Mouse (Mus musculus): ENCODE measurements around the gene Ankrd33. TPM values are rescaled to one million over a fixed set of nuclear protein-coding genes. Genes with fewer than 3 reads are reported as not detected.

The Ankrd33 gene
- total RNA-seq, 2 experiments from 2014 or later = not detected

GRCm38 (mm10) chr15:101122290-101122589, 6.7 kb downstream of the Ankrd33 start:
- DNase-seq (ENCODE audit: low spot score in 2 of 2) = no peak

- no peak for DNase-seq (ENCODE audit: low spot score in 2 of 2)
Measured at GRCm38 (mm10) chr15:101123202-101123601, 7.6 kb downstream of the Ankrd33 start.

DNA sequence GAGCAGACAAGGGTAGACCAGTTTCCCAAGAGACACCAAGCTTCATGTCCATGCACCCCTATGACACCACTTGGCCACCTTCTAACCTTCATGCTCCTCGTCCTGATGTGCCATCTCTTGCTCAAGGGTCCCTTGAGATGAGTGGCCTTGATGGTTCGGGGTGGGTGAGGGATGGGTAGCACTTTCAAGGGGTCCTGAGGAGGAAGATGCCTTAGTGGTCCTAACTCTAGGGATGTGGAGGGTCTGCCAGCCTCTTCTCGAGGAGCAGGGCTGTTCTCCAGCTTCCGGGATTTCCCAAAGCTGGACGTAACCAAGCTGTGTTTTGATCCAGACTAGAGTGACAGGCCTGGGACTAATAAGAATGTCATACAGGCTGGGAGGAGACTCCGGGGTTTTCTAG, 10.0 kb downstream of the Ankrd33 start:
- no peak for DNase-seq (ENCODE audit: low spot score in 2 of 2)

DNA sequence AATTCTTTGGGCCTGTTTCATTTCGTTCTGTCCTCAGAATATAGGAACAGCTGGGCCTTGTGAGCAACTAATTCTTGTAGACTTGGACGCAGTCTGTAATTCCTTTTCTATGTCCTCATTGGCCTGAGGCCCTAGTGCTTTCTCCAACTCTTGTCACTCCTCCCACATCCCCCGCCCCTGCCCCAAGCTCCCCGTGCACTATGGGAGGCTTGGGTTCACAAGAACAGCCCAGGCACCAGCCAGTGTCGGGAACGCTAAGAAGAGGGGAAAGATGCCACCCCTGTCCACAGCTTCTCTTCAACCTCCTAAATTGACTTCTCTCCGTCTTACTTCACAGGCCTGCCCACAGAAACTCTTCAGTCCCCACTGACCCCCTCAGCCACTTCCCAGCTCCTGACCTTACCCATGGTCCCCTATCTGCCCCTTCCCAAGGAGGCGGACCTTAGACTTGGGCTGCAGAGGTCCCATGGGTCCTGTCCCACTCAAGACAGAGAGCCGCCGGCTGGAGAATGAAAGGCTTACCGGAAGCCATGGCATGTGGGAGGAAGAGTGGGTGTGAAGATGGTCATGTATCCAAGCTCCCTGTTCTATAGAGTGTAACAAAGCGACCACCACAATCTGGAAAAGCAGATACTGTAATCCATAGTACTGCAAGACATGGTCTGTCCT, 11.5 kb downstream of the Ankrd33 start:
- no peak for DNase-seq (ENCODE audit: low spot score in 2 of 2)

DNA sequence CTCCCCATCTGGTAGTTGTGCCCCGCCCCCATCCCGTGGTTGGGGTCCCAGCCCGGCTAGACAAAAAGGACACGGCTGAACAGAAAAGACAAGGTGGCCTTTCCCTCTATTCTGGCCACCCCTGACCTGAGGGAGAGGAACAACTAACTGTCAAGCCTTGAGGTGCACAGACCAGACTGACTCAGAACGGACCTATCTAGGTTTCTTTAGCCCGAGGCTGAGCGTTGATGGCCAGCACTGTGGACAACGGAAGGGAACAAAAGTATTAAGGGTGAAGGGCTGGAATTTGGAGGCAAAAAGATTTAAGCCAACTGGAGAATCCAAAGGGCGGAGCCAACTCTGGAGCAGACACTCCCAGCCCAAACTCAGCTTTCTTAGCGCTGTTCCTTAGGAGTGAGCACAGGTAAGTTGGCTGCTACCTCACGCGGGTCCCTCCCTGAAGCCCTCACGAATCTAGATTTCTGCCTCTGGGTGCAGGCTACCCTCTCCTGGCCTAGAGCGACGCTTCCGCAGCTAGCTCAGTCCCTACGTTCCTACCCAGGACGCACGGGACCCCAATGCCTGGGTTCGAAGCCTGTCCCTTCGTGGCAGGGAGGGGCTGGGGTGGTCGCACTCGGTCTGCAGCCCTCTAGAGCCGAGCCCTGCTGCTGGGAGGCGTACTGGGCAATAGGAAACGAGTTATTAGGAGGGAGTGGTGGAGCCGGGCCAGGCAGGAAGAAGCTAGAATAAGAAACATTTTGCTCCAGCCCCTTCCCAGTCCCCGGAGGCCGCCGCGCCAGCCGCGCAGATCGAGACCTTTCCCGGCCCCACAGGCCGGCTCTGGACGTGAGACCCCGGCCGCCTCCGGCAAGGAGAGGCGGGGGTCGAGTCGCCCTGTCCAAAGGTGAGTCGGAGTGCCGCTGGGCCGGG, 12.9 kb downstream of the Ankrd33 start, which contains the start of gene Acvrl1:
Gene Acvrl1, plus strand, starts transcription at position 342 of the 909 bp plus-strand sequence.
- DNase-seq (ENCODE audit: low spot score in 2 of 2) = no peak

DNA sequence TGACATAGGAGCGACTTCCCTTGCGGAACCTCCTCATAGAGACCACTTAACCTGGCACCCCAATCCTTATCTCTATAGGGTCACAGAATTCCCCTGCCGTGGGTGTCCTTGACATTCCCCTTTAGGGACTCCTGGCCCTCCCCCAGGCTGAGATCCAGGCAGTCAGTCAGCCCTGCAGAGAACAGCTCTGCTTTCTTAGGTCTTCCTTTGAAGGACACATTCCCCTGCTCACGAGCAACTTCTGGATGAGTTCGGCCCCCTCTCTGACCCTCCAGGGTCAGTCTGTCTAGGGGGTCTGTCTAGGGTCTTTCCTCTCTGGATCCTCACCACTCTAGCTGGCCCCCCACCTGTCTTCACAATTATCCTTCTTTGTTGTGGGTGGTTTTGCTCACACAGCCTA, 13.9 kb downstream of the Ankrd33 start:
- no peak for DNase-seq (ENCODE audit: low spot score in 2 of 2)

GRCm38 (mm10) chr15:101131498-101131897, 15.9 kb downstream of the Ankrd33 start:
- DNase-seq (ENCODE audit: low spot score in 2 of 2) = no peak

DNA sequence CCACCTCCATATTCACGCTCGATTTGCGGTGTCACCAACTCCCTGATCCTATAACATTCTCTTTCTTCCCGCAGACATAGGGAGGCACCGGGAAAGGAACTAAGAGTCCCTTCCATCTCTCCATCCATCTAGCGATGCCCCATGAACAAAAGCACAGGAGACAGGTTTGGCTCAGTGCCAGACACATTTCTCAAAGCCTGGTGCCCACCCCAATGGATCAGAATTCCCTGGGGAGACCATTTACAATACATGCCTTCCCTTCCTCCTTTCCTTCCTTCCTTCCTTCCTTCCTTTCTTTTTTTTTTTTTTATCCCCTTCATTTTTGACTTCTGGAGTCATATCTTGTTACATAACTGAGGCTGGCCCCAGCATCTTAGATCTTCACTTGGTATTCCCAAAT, 16.5 kb downstream of the Ankrd33 start:
- no peak for DNase-seq (ENCODE audit: low spot score in 2 of 2)

DNA sequence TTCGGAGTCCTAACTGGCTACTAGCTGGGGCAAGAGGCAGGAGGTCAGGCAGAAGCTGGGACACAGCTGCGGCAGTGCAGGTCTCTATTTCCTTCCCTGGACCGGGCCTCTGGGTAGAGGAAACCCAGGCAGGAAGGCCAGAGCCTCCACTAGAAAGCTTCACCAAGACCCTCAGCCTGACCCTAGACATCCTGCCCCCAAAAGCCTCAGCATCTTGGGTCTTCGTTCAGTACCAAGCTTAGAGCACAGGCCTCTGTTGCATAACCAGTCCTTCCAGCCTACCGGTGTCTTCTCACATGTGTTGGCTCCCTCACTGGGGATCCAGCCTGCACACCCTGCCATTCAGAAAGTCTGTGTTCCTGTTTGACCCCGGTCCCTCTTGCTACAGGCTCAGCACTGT, 17.2 kb downstream of the Ankrd33 start:
- no peak for DNase-seq (ENCODE audit: low spot score in 2 of 2)

DNA sequence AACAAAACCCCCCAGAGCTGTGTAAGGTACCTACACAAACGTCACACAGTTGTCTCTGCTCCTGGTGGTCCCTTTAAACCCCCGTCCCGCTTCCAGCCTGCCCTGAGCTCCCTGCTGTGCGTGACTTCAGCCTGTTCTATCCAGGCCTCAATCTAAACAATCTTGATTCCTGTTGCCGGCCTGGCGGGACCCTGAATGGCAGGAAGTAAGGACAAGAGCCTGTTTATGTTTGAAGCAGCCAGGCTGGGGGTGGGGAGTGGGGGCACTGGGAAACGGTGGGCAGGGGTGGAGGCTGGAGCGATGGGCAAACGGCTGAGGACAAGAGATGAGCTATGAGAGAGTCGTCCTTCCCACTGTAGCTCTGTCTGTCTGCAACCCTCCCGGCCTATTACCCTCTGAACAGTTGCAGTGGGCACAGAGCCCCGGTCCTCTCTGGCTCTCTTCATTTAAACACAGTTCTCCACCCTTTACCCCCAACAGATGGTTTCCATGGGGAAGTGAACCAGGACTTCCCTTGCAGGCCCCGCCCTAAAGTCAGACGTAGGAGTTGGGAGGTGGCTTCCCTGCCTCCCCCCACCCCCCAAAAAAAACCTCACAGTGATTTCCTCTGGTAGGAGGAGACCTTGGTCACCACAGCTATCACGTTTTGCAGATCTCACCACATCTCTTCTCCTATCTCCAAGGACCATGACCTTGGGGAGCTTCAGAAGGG, 18.6 kb downstream of the Ankrd33 start:
- DNase-seq (ENCODE audit: low spot score in 2 of 2) = no peak

- no peak for DNase-seq (ENCODE audit: low spot score in 2 of 2)
Measured at GRCm38 (mm10) chr15:101135405-101135804, 19.9 kb downstream of the Ankrd33 start.

DNA sequence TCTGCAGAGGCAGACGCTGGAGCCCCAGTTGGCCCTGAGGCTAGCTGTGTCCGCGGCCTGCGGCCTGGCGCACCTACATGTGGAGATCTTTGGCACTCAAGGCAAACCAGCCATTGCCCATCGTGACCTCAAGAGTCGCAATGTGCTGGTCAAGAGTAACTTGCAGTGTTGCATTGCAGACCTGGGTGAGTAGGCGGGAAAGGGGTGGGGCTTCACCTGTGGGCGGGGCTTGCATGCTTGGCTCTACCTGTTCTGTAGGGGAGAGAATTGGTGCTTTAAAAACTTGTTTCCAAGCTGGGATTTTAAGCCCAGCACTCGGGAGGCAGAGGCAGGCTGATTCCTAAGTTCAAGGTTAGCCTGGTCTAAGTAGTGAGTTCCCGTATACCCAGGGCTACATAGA, 21.9 kb downstream of the Ankrd33 start:
- no peak for DNase-seq (ENCODE audit: low spot score in 2 of 2)

DNA sequence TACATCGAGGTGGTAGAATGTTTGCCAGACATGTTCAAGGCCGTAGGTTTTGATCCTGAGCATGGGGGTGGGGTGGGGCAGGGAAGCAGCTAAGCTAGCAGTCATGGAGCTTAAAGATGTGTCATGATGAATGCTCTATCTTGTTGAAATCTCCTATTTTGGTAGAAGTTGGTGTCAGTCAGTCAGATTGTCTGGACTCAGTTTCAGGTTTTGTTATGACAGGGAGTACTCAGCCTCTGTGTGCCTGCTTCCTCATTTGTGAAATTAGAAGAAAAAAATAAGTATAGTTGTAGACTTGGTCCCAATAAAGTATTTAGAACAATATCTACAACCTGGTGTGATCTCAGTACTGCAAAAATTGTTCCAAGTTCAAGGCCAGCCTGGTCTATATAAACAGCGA, 23.1 kb downstream of the Ankrd33 start:
- no peak for DNase-seq (ENCODE audit: low spot score in 2 of 2)

DNA sequence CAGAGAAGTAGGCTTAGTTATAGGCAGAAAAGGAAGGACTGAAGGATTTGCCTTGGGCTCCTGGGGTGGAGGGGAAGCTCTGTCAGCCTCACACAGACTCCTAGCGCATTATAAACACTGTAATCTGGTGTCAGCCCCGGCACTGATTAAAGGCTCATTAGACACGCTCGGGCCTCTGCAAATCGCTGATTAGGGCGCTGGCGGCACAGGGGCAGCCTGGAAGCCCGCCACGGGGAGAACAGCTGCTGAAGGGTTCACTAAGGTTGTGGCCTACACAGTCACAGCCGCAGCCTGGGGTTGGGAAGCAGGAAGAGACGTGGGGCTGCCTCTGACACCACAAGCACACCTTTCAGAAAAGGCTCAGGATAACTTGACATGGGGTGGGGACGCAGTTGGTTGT, 24.3 kb downstream of the Ankrd33 start:
- DNase-seq (ENCODE audit: low spot score in 2 of 2) = no peak

DNA sequence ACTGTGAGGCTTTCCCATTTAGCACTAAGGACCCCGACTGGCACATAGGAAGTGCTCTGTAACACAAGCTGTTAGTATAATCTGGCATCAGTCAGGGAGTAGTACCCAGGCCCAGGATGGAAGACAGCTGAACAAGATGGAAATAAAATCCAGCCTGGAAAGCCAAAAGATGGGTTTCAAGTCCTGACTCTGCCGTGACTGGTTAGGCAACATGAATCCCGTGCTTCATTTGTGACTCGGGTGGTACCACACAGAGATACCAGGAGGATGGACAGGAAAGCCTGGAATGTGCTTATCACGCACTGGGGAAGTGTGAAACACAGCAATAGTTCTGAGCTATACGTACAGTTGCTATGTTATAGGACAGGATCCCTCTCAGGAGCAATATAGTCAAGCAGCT, 25.0 kb downstream of the Ankrd33 start:
- DNase-seq (ENCODE audit: low spot score in 2 of 2) = no peak

DNA sequence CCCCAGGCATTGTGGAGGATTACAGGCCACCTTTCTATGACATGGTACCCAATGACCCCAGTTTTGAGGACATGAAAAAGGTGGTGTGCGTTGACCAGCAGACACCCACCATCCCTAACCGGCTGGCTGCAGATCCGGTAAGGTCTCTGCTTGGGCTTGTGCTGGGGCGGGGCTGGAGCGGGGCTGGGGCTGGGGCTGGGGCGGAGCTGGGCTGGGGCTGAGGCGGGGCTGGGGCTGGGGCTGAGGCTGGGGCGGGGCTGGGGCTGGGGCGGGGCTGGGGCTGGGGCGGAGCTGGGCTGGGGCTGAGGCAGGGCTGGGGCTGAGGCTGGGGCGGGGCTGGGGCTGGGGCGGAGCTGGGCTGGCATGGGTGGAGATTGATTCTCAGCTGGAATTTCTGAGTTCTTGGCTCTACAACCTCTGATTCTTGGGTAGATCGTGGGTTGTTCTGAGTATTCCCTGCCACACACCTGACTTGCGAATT, 25.5 kb downstream of the Ankrd33 start:
- no peak for DNase-seq (ENCODE audit: low spot score in 2 of 2)

DNA sequence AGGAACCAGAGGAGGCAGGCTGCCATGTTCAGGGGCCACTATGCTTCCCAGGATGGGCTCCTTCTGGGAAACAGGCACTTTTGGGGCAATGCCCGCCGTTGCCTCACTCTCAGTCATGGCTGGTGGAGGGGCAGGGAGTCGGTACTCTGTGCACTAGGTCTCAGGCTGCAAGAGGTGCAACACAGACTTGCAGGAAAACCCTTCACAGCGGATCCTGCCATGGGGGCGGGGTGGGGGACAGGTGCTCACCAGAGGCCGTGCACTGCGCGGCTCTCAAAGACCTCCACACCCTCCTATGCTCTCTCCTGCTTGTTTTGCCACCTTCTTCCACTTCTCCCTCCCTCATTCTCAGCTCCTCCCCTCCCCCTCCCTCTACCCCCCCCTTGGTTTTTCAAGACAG, 27.1 kb downstream of the Ankrd33 start:
- DNase-seq (ENCODE audit: low spot score in 2 of 2) = no peak

DNA sequence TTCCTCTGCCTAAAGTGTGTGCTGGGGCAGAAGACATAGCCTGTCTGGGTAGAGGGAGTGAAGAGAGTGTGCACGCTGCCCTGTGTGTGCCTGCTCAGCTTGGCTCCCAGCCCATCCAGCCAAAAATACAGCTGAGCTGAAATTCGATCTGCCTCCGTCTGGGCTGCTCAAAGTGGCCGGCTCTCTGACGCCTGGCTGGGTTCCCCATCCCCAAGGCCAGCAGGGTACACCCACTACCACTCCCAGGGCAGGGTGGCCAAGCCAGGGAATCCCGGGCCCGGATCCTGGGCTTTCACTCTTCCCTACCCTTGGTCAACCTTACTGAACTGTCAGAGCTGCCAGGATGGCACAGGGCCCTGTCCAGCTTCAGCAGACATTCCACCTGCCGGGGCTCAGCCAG, 27.9 kb downstream of the Ankrd33 start:
- DNase-seq (ENCODE audit: low spot score in 2 of 2) = peak in 1 of 2 experiments; percentile 39

DNA sequence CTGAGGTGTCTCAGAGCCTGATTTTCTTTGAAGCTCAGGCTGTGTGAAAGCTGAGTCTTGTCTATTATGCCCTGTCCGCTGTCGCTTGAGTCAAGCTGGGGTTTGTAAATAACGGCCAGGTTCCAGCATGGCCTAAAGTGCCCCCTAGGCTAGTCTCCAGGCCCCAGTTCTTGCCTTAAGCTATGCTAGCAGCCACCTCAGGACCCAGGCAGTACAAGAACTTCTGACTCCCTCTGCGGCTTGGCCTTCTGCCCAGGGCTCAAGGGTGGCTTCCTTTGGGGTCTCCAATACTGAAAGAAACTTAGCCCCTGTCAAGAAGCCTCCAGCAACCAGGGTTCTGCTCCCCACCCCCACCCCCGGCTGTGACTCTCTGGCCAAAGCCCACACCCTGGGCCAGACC, 28.6 kb downstream of the Ankrd33 start:
- DNase-seq (ENCODE audit: low spot score in 2 of 2) = no peak

DNA sequence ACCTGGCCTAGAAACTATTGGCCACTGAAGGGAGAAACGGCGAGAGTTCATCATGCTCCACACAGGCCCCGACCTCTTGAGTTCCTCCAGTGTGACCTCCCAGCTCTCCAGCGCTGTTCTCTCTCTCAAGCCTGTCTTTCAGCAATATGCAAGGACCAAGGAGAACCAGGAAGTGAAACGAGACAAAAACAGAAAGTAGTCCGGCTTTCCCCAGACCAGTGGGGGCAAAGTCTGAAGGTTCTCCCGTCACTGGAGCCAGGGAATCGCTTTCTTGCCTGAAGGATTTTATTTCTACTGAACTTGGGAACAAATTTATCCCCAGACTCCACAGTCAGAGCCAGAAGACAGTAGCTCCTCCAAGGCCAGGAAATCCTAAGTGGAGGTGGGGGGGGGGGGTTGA, 29.2 kb downstream of the Ankrd33 start:
- no peak for DNase-seq (ENCODE audit: low spot score in 2 of 2)

- peak; percentile 95 for DNase-seq (ENCODE audit: low spot score in 2 of 2)
Measured at GRCm38 (mm10) chr15:101145424-101146099, 30.0 kb downstream of the Ankrd33 start.

Measured in layer of hippocampus, postnatal 10 days (tissue).